Comparison of ENCODE assay signal across 8 mouse cellular contexts in the genomic region with DNA sequence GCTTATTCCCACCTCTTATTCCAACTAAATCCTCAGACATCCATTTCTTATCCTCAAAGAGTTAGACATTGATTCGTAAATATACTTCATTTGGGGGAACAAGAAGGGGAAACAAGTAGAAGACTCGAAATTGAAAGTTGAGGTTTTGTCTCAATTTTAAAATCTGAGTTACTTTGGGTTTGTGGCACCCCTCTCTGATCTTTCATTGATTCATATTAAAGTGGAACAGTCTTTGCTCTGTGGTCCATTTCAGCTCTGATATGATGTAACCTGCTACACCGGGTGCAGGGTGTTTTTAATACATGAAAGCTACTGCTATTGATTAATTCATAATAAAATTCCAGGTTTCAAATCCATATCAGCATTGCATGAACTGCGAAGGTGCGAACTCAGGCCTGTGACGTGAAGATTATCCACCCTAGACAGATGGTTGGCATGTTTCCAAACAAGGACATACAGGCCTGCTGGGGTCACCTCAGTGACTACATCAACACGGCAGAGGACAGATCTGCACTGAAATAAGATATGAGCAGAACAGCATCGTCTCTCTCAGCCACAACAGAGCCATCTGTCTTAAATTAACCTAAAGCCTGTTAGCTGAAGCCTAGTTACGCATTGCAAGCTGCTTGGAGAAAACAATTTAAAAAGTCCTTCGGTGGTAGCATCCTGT.
DNase-seq lines count a peak whose midpoint lies in the region; ATAC-seq lines count a peak whose summit lies in the region.
"Had no signal": no experiment of that assay in that cellular context is flagged by ENCODE, and none has a peak within 500 bp of the region (broad histone marks: within the 10 kb centered on the region; RNA-seq: fewer than 3 reads in every experiment).

No protein-coding gene starts in this region.

- ATAC-seq in common myeloid progenitor, adult 5-6 weeks (replicated peaks; ENCODE audit: low read depth, poor library complexity, severe bottlenecking) = 0 out of 2 replicates have a peak, but pooled peaks have one; percentile 29

- intact Hi-C loops in left cerebral cortex, postnatal 4 days (cut with DNase I) = no loop called here
- intact Hi-C loops in left cerebral cortex, postnatal 25 days (cut with DNase I) = no loop called here

- DNase-seq in left cerebral cortex, postnatal 4 days = peak; percentile 43
- DNase-seq in left cerebral cortex, postnatal 25 days (ENCODE audit: low spot score in 2 of 2) = no peak
- DNase-seq in forelimb bud, embryonic 11.5 days (ENCODE audit: low read depth, low spot score) = peak; percentile 11
- DNase-seq in retina, embryonic 14.5 days (ENCODE audit: low spot score) = peak; percentile 12
- no peak for DNase-seq in ovary, postnatal 10 days (ENCODE audit: low spot score)
- no peak for DNase-seq in thymus, postnatal 10 days (ENCODE audit: low spot score in 2 of 2)
- DNase-seq: kidney, postnatal 4 days had no signal

Comparison
In these comparisons a context has a peak if more than half of its experiments do, and no peak if none do; other contexts are left out.
1. DNase-seq: peak in left cerebral cortex, postnatal 4 days (single experiment), forelimb bud, embryonic 11.5 days (single experiment) and retina, embryonic 14.5 days (single experiment); none in left cerebral cortex, postnatal 25 days (0 of 2), ovary, postnatal 10 days (single experiment) and thymus, postnatal 10 days (0 of 2).